Mouse (Mus musculus) B cell, adult 2 months (primary cell): ENCODE measurements around the gene Htra2.

Source experiments
- DNase-seq, 2 experiments: peaks; one replicate each; pipeline ENCODE4 v3.0.0; 2022

Gene Htra2

GRCm38 (mm10) chr6:83003082-83003481 lies 52.0 kb downstream of the Htra2 start:
- DNase-seq = no peak
